Mouse (Mus musculus): ENCODE results near the gene Nupl1. TPM values are rescaled to one million over a fixed set of nuclear protein-coding genes. Genes with fewer than 3 reads are reported as not detected.

Gene Nupl1
- total and polyA plus RNA-seq, 3 experiments = not detected

DNA sequence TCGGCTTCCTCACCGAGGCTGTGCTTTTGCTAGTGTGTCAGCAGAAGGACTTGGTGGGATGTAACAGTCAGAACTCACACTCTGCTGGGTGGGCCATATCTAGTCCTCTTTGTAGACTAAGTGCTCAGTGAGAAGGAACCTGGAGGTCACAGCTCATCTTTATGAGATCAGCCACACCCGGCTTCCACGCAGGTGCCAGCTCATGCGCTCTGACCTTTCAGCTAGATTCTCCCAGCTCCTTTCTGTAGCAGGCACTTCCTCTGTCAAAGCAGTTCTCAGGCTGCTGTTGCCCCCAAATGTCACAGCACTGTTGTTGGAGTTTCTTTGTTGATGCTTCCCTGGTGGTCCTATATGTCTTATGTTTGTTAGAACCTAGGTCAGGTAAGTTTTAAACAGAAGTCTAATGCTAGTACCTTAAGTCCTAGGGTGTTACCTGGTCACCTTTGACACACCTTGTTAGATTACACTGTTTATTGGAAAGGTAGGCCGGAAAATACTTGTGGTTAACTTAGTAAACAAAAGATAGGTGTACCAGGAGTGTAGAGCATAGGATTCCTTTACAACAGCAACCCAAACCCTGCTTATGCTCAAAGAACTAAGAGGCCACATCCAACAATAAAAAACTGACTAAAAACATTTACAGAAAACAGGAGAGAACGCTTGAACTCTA lies 35.1 kb upstream of the Nupl1 start:
- TF ChIP-seq NELFE (IDR thresholded peaks at IDR 0.05; ENCODE audit: low read depth, low read length) (no peak), ZNF384 (IDR thresholded peaks at IDR 0.05; ENCODE audit: low read depth, low read length) (no peak), EP300 (IDR thresholded peaks at IDR 0.05; ENCODE audit: low read length) (no peak), JUND (conservative IDR thresholded peaks at IDR 0.05; ENCODE audit: low read depth, low read length) (no peak), MXI1 (IDR thresholded peaks at IDR 0.05; ENCODE audit: low read depth, low read length) (no peak), UBTF (IDR thresholded peaks at IDR 0.05; ENCODE audit: low read depth, low read length) (no peak), MEF2A (IDR thresholded peaks at IDR 0.05; ENCODE audit: borderline replicate concordance, low read depth, low read length) (no peak), USF1 (IDR thresholded peaks at IDR 0.05; ENCODE audit: low read depth, low read length) (no peak), ZKSCAN1 (IDR thresholded peaks at IDR 0.05; ENCODE audit: borderline replicate concordance, low read depth, low read length) (no peak), CHD2 (IDR thresholded peaks at IDR 0.05; ENCODE audit: low read length) (no peak), TCF12 (IDR thresholded peaks at IDR 0.05; ENCODE audit: low read depth, low read length) (no peak), GABPA (IDR thresholded peaks at IDR 0.05; ENCODE audit: insufficient replicate concordance, low read depth, low read length) (no peak), POLR2AphosphoS2 (IDR thresholded peaks at IDR 0.05; ENCODE audit: low read depth, low read length) (no peak), SIN3A (IDR thresholded peaks at IDR 0.05; ENCODE audit: low read length) (no peak), HCFC1 (IDR thresholded peaks at IDR 0.05; ENCODE audit: low read depth, low read length) (no peak), MAZ (IDR thresholded peaks at IDR 0.05; ENCODE audit: low read depth, low read length) (no peak)
- Histone ChIP-seq H3K27me3 (replicated peaks) (no peaks in the 10 kb centered on the region), H3K36me3 (replicated peaks in 1 of 2; ENCODE audit: control insufficient read depth in 1 of 2, insufficient read depth in 1 of 2, low read length in 1 of 2) (peaks cover 23 to 42% of the 10 kb centered on the region in 2 experiments), H3K4me2 (ENCODE audit: insufficient read depth, low read depth, poor library complexity, severe bottlenecking) (no peak overlapping the region), H3K9ac (ENCODE audit: insufficient read depth, low read depth) (no peak overlapping the region), H3K79me2 (replicated peaks; ENCODE audit: control insufficient read depth, extremely low read depth, insufficient read depth, poor library complexity, severe bottlenecking) (no peaks in the 10 kb centered on the region), H3K27ac (ENCODE audit: insufficient read depth, low read depth) (no peak overlapping the region), H3K4me1 (ENCODE audit: control insufficient read depth in 1 of 2, insufficient read depth in 2 of 2) (peaks cover 0 to 5% of the 10 kb centered on the region in 2 experiments; a peak in 1 of 4 replicates), H3K4me3 (replicated peaks in 1 of 3; ENCODE audit: low read depth in 2 of 3, low read length in 2 of 3, poor library complexity in 1 of 3) (no peak overlapping the region), H3K9me3 (replicated peaks; ENCODE audit: low read length) (no peaks in the 10 kb centered on the region)
- dilution Hi-C loops (cut with MboI; ENCODE audit: extremely low pct_ligation_motif_present, extremely low pct_unique_long_range_greater_than_20kb, low sequenced_read_pairs) (no loop called here), in situ Hi-C loops (cut with MboI; ENCODE audit: low pct_ligation_motif_present, low pct_unique_long_range_greater_than_20kb, low sequenced_read_pairs) (no loop called here)
- no peak for DNase-seq (ENCODE audit: extremely low read depth)

DNA sequence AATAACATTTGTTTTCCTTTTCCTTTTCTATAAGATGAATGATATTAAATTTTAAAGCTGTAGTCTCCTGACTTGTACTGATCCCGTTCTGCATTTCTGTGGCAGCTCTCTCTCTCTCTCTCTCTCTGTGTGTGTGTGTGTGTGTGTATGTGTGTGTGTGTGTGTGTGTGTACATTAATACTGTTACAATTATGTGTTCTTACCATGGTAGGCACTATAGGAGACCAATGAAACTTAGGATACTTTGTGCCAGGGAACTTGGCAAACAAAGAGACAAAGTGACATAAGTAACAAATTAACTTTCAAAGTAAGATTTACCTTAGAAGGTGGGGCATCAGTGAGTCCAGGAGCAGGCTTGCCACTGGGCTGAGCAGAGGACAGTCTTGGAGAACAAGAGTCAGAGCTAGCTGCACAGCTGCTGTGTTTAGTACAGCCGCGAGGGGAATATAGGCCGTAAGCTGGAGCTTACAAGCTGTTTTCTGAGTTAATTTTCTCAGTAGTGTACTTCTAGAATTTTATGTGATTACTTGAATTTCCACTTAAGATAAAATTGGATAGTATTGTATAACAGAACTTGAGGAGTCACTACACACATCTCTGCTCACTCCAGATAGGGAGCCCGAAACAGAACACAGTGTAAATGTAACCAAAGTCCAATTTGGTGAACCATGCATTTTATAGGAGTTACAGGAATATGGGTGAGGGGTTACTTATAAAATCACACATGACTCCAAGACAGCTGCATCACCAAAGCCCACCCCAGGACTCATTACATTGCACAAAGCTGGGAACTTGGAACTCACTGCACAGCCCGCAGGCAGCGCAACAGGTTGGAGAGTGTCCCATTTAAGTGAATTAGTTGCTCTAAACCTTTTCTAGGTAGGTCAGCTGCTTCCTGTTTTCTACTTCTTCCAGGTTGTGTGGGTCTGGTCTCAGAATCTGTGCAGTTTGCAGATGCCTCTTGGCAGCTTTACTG lies 24.4 kb upstream of the Nupl1 start:
- in situ Hi-C loops (cut with MboI; ENCODE audit: low pct_ligation_motif_present, low pct_unique_long_range_greater_than_20kb, low sequenced_read_pairs) = no loop called here

More for the DNA sequence above, 24.4 kb upstream of the Nupl1 start:
- Histone ChIP-seq H3K27me3 (replicated peaks) (no peaks in the 10 kb centered on the region), H3K4me1 (ENCODE audit: control insufficient read depth in 1 of 2, insufficient read depth in 2 of 2) (peaks cover 4 to 10% of the 10 kb centered on the region in 2 experiments; a peak in 2 of 4 replicates), H3K36me3 (replicated peaks in 1 of 2; ENCODE audit: control insufficient read depth in 1 of 2, insufficient read depth in 1 of 2, low read length in 1 of 2) (peaks cover 0 to 27% of the 10 kb centered on the region in 2 experiments), H3K9ac (ENCODE audit: insufficient read depth, low read depth) (no peak overlapping the region), H3K4me3 (replicated peaks in 1 of 3; ENCODE audit: low read depth in 2 of 3, low read length in 2 of 3, poor library complexity in 1 of 3) (no peak overlapping the region), H3K9me3 (replicated peaks; ENCODE audit: low read length) (no peaks in the 10 kb centered on the region), H3K4me2 (ENCODE audit: insufficient read depth, low read depth, poor library complexity, severe bottlenecking) (no peak overlapping the region), H3K79me2 (replicated peaks; ENCODE audit: control insufficient read depth, extremely low read depth, insufficient read depth, poor library complexity, severe bottlenecking) (peaks cover 14% of the 10 kb centered on the region), H3K27ac (ENCODE audit: insufficient read depth, low read depth) (no peak overlapping the region)
- dilution Hi-C loops (cut with MboI; ENCODE audit: extremely low pct_ligation_motif_present, extremely low pct_unique_long_range_greater_than_20kb, low sequenced_read_pairs) = no loop called here
- no peak for DNase-seq (ENCODE audit: extremely low read depth)
- TF ChIP-seq JUND (conservative IDR thresholded peaks at IDR 0.05; ENCODE audit: low read depth, low read length) = no peak
- TF ChIP-seq KAT2A (IDR thresholded peaks at IDR 0.05; ENCODE audit: insufficient replicate concordance, low read length) = no peak
- TF ChIP-seq IRF4 (IDR thresholded peaks at IDR 0.05; ENCODE audit: low read depth, low read length) = no peak
- no peak for TF ChIP-seq POLR2A (IDR thresholded peaks at IDR 0.05; ENCODE audit: low read depth, low read length)
- TF ChIP-seq ZKSCAN1 (IDR thresholded peaks at IDR 0.05; ENCODE audit: borderline replicate concordance, low read depth, low read length) = no peak
- no peak for TF ChIP-seq ZC3H11A (IDR thresholded peaks at IDR 0.05; ENCODE audit: low read depth, low read length)
- TF ChIP-seq CTCF (conservative IDR thresholded peaks at IDR 0.05 in 1 of 2, IDR thresholded peaks at IDR 0.05 in 1 of 2; ENCODE audit: low read depth in 2 of 2, low read length in 2 of 2) = no peak
- TF ChIP-seq SMC3 (IDR thresholded peaks at IDR 0.05; ENCODE audit: low read depth, low read length) = no peak
- TF ChIP-seq SIN3A (IDR thresholded peaks at IDR 0.05; ENCODE audit: low read length) = no peak
- no peak for TF ChIP-seq MAFK (IDR thresholded peaks at IDR 0.05; ENCODE audit: insufficient replicate concordance, low read length)
